Mouse (Mus musculus) liver, adult (tissue): ENCODE measurements at regions not wholly inside any gene's neighbourhood (a gene's known extent, or its start where the extent isn't known, plus 50 kb on each side); places are given as distances from the start of the nearest gene placed in this dataset.

Experiments
- GATA4 ChIP-seq: IDR thresholded peaks from 2 replicates; pipeline ENCODE4 v1.6.1; 2014; ENCODE audit warnings: mild to moderate bottlenecking, low read length; ENCODE audit not compliant: insufficient replicate concordance

DNA sequence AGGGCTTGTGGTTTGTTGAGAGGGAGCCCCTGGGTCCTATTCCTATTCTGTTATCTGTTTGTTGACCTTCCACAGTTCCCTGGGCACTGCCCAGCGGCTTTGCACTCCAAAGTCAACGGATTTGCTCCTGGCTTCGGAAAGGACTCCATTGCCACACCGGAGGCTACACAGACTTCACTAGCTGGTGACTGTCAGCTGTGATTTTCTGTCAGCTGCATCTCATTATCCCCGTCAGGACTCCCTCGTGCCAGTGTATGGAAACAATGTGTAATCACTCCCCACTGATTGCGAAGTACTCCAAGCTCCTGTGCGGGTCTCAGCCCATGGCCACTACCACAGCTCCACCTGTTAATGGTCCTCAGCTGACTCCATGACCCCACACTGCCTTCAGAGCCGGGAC, 99.0 kb upstream of the Maf start:
- no peak for TF ChIP-seq GATA4

DNA sequence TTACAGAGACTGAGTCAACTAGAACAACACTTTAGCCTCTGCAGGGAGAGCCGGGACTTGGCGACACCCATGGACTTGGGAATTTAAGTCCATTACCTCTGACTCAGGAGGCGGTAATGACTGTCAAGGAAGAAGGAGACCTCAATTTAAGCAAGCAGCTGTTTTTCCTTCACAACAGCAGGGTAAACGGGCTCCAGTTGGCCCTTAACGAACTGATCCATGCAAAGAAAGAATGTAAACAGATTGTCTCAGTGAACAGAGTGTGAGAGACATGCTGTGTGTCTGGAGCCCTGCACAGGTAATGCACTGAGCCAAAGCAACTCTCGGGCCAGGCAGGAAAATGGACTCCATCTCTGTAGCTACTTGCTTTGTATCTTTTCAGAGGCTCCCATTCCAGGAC, 98.5 kb upstream of the Maf start:
- TF ChIP-seq GATA4 = no peak

DNA sequence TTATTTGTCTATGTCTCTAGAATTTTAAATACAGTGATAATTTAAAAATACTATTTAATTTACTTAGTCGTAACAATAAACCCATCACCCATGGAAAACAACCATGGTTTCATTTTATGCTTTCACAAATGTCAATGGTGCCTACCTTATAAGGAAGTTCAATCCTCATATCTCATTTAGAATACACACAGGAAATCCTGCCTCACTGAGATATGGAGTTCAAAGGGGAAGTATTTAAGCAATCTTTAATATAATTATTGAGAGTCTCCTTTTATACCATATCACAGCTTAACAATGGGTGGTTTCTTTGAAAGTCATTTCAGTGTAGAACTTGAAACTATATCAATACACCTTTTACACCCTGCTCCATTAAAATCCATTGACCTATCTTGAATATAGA, 86.0 kb upstream of the Maf start:
- no peak for TF ChIP-seq GATA4

DNA sequence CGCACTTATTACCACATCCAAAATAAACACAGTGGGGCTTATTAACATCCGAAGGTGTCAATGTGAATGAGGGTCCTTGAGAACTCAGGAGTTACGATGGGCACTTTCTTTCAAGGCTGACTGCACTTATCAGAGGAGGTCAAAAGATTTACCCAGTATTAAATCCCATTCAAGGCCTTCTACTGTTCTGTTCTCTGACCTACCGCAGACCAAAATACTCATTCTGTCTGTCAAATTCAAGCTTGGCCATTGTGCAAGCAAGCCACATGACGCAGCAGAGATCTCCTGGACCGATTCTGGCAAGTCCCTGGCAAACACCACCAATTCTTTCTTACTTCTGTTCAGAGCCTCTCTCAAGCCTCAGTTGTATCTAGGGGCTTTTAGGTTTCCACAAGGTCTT, 80.8 kb upstream of the Maf start:
- TF ChIP-seq GATA4 = no peak

DNA sequence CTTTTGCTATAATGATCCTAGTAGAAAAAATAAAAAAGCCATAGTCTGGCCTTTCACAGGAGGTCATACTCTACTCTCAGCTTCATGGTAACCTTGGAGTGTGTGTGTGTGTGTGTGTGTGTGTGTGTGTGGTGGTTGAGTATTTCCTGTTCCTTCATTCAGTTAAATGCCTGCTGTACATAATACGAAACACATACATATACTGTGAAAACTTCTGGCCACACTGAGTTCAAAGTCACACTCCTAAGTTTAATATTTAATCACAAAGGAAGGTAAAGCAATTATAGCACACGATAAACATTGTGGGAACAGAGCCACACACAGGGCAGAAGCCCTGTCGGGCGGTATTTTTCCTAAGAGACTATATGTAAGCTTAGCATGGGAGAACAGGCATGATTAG, 78.6 kb upstream of the Maf start:
- no peak for TF ChIP-seq GATA4

DNA sequence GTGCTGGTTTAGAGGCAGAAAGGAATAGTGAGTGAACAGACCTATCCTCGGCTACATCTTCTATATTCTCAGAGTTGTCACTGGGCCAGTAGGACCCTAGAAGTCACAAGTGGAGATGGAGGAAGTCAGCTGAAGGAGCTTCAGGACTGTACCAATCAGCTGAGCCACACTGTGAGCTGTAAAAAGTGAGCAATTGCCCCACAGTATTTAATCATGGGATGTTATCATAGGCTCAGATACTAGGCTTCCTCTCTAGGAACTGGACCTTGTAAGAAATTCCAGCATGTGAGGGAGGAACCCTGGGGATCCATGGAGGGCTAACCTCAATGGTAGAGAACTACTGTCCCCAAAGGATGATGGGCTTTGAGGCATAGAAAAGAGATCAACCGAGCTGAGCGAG, 78.2 kb upstream of the Maf start:
- TF ChIP-seq GATA4 = no peak

DNA sequence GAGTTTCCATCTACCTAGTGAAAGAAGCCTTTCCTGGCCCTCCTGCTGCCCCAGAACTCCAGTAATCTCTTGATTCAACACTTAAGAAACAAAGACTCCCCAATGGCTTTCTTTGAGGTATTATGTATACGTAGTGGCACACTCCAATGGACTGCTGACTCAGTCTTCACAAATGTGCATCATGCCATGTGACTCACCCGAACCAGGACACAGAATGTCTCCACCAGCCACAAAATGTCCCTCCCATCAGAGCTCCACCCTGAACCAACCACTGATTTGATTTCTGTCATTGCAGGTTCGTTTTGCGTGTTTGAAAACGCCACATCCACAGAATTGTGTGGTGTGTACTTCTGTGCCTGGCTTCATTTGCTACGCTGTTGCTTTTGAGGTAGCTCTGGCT, 75.8 kb upstream of the Maf start:
- no peak for TF ChIP-seq GATA4

DNA sequence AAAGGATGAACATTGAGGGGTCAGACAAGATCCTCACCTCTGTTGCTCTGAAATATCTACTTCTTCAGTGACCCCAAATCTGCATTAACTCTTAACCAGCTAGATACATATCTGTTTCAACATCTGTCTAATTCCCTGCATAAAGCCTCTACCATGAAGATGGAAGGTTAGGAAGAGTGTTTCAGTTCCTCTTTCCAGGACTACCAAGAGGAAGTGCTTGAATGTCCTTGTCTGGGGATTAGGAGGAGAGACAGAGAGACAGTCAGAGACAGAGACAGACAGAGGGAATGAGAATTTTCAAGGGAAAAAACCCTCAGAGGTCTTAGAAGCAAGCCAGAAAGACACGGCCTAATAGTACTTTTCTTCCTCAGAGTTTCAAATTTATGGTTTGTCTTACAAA, 70.8 kb upstream of the Maf start:
- TF ChIP-seq GATA4 = no peak

DNA sequence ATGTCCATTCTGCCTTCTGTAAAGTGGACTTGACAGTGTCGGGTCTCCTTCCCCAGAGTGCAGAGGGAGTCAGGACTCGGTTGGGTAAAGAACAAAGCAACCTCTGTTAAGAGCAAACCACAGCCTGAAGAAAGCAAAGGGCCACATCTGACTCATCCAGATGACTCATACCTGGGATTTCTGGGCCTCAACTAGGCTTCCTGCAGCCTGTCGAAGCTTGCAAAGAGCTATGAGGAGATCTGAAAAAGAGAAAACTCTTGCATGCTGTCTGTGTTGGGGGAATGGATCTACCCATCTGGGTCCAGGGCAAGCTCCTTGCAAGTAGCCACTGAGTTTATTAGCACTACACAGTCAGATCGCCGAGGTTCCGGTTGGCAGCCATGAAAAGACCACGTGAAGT, 63.5 kb upstream of the Maf start:
- TF ChIP-seq GATA4 = no peak

DNA sequence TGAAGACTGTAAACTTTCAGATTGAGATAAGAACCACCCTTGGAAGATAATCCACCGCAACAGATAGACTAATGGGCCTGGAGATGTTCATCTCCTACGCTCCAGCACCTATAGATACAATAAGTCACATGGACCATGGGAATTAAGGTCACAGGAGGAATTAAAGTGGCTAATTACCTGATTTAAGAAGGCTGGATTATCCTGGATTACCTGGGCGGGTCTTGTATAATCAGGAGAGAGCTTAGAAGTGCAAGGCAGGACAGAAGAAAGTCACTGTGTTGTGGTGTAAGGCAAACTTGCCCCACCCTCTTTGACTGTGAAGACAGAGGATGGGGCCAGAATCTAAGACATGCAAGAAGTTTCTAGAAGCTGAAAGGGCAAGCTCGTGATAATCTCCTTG, 61.0 kb upstream of the Maf start:
- no peak for TF ChIP-seq GATA4

DNA sequence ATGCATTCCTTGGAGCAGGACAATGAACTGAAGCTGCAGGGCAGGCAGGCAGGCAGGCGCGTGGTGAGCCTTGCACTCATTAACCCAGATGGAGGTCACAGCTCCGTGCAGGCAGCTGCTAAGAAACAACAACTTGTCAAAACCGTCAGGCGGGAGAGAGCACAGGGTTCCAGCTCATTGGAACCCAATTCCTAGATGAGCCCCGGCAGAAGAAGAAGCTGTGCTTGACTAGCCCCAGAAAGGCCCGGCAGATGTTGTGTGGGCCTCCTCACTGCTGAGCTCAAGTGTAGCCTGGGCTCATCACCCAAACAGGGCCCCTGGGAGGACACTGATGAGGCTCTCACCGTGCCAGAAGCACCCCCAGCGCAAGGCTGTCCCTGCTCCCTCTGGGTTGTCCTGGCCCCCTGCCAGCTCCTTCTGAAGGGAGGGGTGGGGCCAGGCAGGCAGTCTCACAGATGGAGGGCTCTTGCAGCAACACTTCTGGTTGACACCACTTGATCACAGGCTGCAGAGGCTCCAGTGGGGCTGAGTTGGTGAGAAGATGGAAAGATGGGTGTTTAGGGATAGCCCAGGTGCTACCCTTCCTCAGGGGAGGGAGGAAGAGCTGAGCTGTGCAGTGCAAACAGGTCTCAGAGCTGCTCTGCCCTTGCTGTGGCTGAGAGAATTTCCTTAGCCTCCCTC, 58.8 kb upstream of the Maf start:
- TF ChIP-seq GATA4 = no peak

DNA sequence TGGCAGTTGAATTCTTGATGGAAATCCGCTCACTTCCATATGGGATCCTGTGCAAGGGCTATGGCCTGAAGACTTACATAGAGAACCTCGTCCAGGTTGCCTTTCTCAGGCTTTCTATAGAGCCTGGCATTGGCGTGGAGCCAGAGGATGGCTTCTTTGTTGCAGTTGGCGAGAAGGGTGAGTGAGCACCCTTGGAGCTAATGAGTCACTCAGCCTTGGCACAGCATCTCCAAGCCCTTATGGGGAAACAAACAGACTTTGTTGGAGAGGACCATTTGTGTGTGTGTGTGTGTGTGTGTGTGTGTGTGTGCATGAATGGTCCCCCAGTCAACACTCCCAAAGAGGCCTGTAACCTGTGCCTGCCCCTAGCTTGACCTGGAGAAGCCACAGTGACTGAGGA, 57.0 kb upstream of the Maf start:
- TF ChIP-seq GATA4 = no peak

DNA sequence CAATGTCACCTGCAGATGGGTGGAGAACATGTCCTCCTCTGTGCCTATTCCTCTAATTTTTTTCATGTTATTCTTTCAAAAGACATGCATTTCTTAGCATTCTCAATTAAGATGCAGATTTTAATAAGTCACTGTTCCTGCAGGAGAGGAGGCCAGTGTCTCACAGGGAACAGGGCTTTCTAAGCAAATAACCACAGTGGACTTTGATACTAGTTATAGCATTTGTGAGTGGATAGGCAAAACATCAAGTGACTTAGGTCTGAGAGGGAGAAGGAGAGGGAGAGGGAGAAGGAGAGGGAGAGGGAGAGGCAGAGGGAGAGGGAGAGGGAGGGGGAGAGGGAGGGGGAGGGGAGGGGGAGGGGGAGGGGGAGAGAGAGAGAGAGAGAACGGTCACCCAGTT, 50.4 kb upstream of the Maf start:
- TF ChIP-seq GATA4 = no peak
